Mouse (Mus musculus) heart, adult 2 months (tissue): ENCODE measurements at regions not wholly inside any gene's neighbourhood (a gene's known extent, or its start where the extent isn't known, plus 50 kb on each side); places are given as distances from the start of the nearest gene placed in this dataset.

Experiments used
- CTCF ChIP-seq: fragments of 200-600 bp; IDR thresholded peaks from 2 replicates; pipeline ENCODE4 v1.8.1; 2022; ENCODE audit warnings: antibody characterized with exemption, mild to moderate bottlenecking, moderate library complexity
- EP300 ChIP-seq: fragments of 200-500 bp; IDR thresholded peaks from 2 replicates; pipeline ENCODE4 v1.6.1; 2011; ENCODE audit warnings: low read depth, low read length, control low read depth; ENCODE audit not compliant: insufficient read depth
- POLR2A ChIP-seq: fragments of 200-500 bp; IDR thresholded peaks from 2 replicates; pipeline ENCODE4 v1.6.1; 2011; ENCODE audit warnings: mild to moderate bottlenecking, low read depth, low read length, control low read depth; ENCODE audit not compliant: insufficient read depth

GRCm38 (mm10) chr13:28756915-28757765 lies 196.4 kb downstream of the Sox4 start:
- no peak for TF ChIP-seq POLR2A
- no peak for TF ChIP-seq CTCF
- TF ChIP-seq EP300 = no peak
